In the genomic region with DNA sequence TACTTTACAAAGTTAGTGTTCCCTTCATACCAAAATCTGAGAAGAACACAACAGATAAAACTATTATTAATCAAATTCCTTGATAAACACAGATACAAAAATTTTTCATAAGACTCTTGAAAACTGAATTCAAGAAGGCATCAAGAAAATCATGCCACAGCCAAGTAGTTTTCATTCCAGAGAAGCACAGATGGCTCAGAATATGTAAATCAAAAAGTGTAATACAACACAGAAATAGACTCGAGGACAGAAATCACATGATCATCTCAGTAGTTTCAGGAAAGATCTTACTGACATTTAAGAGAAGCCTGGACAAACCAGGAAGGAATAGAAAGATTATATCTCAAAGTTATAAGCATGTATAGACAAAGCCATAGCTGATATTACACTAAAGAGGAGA, we compare ENCODE assay signal across 25 mouse cellular contexts. TPM values are rescaled to one million over a fixed set of nuclear protein-coding genes. Genes with fewer than 3 reads are reported as not detected.
DNase-seq lines count a peak whose midpoint lies in the region; ATAC-seq and TF ChIP-seq lines count a peak whose summit lies in the region.
"Had no signal": no experiment of that assay in that cellular context is flagged by ENCODE, and none has a peak within 500 bp of the region (broad histone marks: within the 10 kb centered on the region; RNA-seq: fewer than 3 reads in every experiment).

No protein-coding gene starts in this region.

- H3K79me2 ChIP-seq in CH12.LX (replicated peaks; ENCODE audit: control insufficient read depth, extremely low read depth, insufficient read depth, poor library complexity, severe bottlenecking): no peaks in the 10 kb centered on the region

- dilution Hi-C loops in CH12.LX (cut with MboI; ENCODE audit: extremely low pct_ligation_motif_present, extremely low pct_unique_long_range_greater_than_20kb, low sequenced_read_pairs): no loop called here

- DNase-seq in frontal cortex, postnatal 10 days (ENCODE audit: low spot score in 2 of 2): no peak
- peak; percentile 23 for DNase-seq in A20 (ENCODE audit: low read depth, low spot score)
- DNase-seq in CH12.LX (ENCODE audit: extremely low read depth): peak; percentile 33
- DNase-seq in brain, embryonic 14.5 days (ENCODE audit: low read depth): peak; percentile 58
- no peak for DNase-seq in midbrain, embryonic 10.5 days (ENCODE audit: low spot score)
- DNase-seq in gastrocnemius, postnatal 4 days (ENCODE audit: low spot score in 2 of 2): no peak
- DNase-seq in embryo, embryonic 10.5 days (ENCODE audit: low spot score): no peak
- DNase-seq: adrenal gland, adult 8-10 months; adrenal gland, postnatal 14 days; adrenal gland, postnatal 36 days; B cell, adult 2 months; cerebellum, adult 11-12 months; cerebellum, adult 2 months; cerebellum, adult 9-10 months; cerebellum, postnatal 10 days; cerebellum, postnatal 25 days; embryo, embryonic 11 days had no signal

- ATAC-seq in frontal cortex, adult (ENCODE audit: low TSS enrichment): peak; percentile 58
- ATAC-seq: CD4-positive, CD25-positive, alpha-beta regulatory T cell, adult 4 months; forebrain, embryonic 13.5 days; forebrain, embryonic 16.5 days had no signal

- H3K4me1 ChIP-seq in CH12.LX (ENCODE audit: control insufficient read depth in 1 of 2, insufficient read depth in 2 of 2): peaks cover 0 to 11% of the 10 kb centered on the region in 2 experiments; a peak in 2 of 4 replicates
- H3K4me1 ChIP-seq in midbrain, embryonic 10.5 days: no peaks in the 10 kb centered on the region
- H3K4me1 ChIP-seq: embryonic facial prominence, embryonic 13.5 days; embryonic facial prominence, embryonic 15.5 days had no signal

- WGBS in midbrain, embryonic 10.5 days: 86% methylated on average over 1 of the region's 1 CpGs

- in situ Hi-C loops in CH12.LX (cut with MboI; ENCODE audit: low pct_ligation_motif_present, low pct_unique_long_range_greater_than_20kb, low sequenced_read_pairs): no loop called here

- H3K4me3 ChIP-seq in CH12.LX (replicated peaks in 1 of 3; ENCODE audit: low read depth in 2 of 3, low read length in 2 of 3, poor library complexity in 1 of 3): no peak overlapping the region
- no peak overlapping the region for H3K4me3 ChIP-seq in midbrain, embryonic 10.5 days
- H3K4me3 ChIP-seq: embryonic facial prominence, embryonic 13.5 days; embryonic facial prominence, embryonic 15.5 days; erythroblast, embryonic 14.5 days; forebrain, embryonic 10.5 days; forebrain, embryonic 13.5 days had no signal

- H3K36me3 ChIP-seq in CH12.LX (replicated peaks in 1 of 2; ENCODE audit: control insufficient read depth in 1 of 2, insufficient read depth in 1 of 2, low read length in 1 of 2): no peaks in the 10 kb centered on the region
- no peaks in the 10 kb centered on the region for H3K36me3 ChIP-seq in midbrain, embryonic 10.5 days
- H3K36me3 ChIP-seq: embryonic facial prominence, embryonic 13.5 days; embryonic facial prominence, embryonic 15.5 days; forebrain, embryonic 10.5 days had no signal

- no peak for TF ChIP-seq EP300 in CH12.LX (IDR thresholded peaks at IDR 0.05; ENCODE audit: low read length)

- H3K27me3 ChIP-seq in CH12.LX (replicated peaks): no peaks in the 10 kb centered on the region
- H3K27me3 ChIP-seq in midbrain, embryonic 10.5 days (ENCODE audit: low read depth, poor library complexity, severe bottlenecking): no peaks in the 10 kb centered on the region
- H3K27me3 ChIP-seq: embryonic facial prominence, embryonic 13.5 days; embryonic facial prominence, embryonic 15.5 days; forebrain, embryonic 13.5 days had no signal

- no peak overlapping the region for H3K27ac ChIP-seq in CH12.LX (ENCODE audit: insufficient read depth, low read depth)
- no peak overlapping the region for H3K27ac ChIP-seq in midbrain, embryonic 10.5 days (replicated peaks)
- H3K27ac ChIP-seq: embryonic facial prominence, embryonic 13.5 days; embryonic facial prominence, embryonic 15.5 days; forebrain, embryonic 10.5 days; forebrain, embryonic 13.5 days had no signal

- TF ChIP-seq POLR2A in CH12.LX (IDR thresholded peaks at IDR 0.05; ENCODE audit: low read depth, low read length): no peak
- no peak for TF ChIP-seq POLR2A in brain, embryonic 14.5 days (IDR thresholded peaks at IDR 0.05; ENCODE audit: borderline replicate concordance, extremely low read depth, insufficient read depth, insufficient read length, poor library complexity, severe bottlenecking)

- no peak for TF ChIP-seq RAD21 in CH12.LX (IDR thresholded peaks at IDR 0.05; ENCODE audit: low read depth, low read length)

- no peak for TF ChIP-seq CTCF in CH12.LX (conservative IDR thresholded peaks at IDR 0.05 in 1 of 2, IDR thresholded peaks at IDR 0.05 in 1 of 2; ENCODE audit: low read depth in 2 of 2, low read length in 2 of 2)
- TF ChIP-seq CTCF in brain, embryonic 14.5 days (IDR thresholded peaks at IDR 0.05; ENCODE audit: borderline replicate concordance, extremely low read depth, insufficient read depth, insufficient read length): no peak

- no peak overlapping the region for H3K4me2 ChIP-seq in CH12.LX (ENCODE audit: insufficient read depth, low read depth, poor library complexity, severe bottlenecking)
- H3K4me2 ChIP-seq: embryonic facial prominence, embryonic 13.5 days; embryonic facial prominence, embryonic 15.5 days; forebrain, embryonic 13.5 days had no signal

- peaks cover 12% of the 10 kb centered on the region for H3K9me3 ChIP-seq in CH12.LX (replicated peaks; ENCODE audit: low read length)
- no peaks in the 10 kb centered on the region for H3K9me3 ChIP-seq in midbrain, embryonic 10.5 days (replicated peaks)
- H3K9me3 ChIP-seq: embryonic facial prominence, embryonic 13.5 days; embryonic facial prominence, embryonic 15.5 days; forebrain, embryonic 10.5 days; forebrain, embryonic 13.5 days had no signal

- H3K9ac ChIP-seq in CH12.LX (ENCODE audit: insufficient read depth, low read depth): no peak overlapping the region
- H3K9ac ChIP-seq: embryonic facial prominence, embryonic 13.5 days; embryonic facial prominence, embryonic 15.5 days; forebrain, embryonic 13.5 days had no signal

TF ChIP-seq in CH12.LX, 34 proteins besides CTCF, POLR2A, EP300 and RAD21:
- TF ChIP-seq NELFE (IDR thresholded peaks at IDR 0.05; ENCODE audit: low read depth, low read length) (no peak), MAX (IDR thresholded peaks at IDR 0.05; ENCODE audit: low read length) (no peak), MYC (IDR thresholded peaks at IDR 0.05; ENCODE audit: low read depth, low read length) (no peak)

RNA-seq across cellular contexts. Expression of a gene that starts 32.6 kb away (rescaled TPM):
- total RNA-seq in CH12.LX (2012; rRNA removed) (7.5 and 8.5 TPM in 2 replicates), CH12.LX (2014; rRNA removed) (25.8 and 29.1 TPM in 2 replicates)
- 33.4 and 37.8 TPM in 2 replicates for polyA plus RNA-seq in CH12.LX (2012; ENCODE audit: insufficient read length, low read depth)
- 27.7 and 28.9 TPM in 2 replicates for polyA plus RNA-seq in brain, embryonic 14.5 days (2012; rRNA removed)
- 41.7 and 47.7 TPM in 2 replicates for polyA plus RNA-seq in midbrain, embryonic 10.5 days (2016; fragmentation: Nextera tagmentation; extraction: Ambion mirVana)
- 100 to 1,000 TPM; 109 to 112 TPM for total RNA-seq in gastrocnemius, postnatal 4 days (2021)

Comparison
In these comparisons a context has a peak if more than half of its experiments do, and no peak if none do; other contexts are left out.
1. DNase-seq: peak in A20 (single experiment), CH12.LX (single experiment) and brain, embryonic 14.5 days (single experiment); none in frontal cortex, postnatal 10 days (0 of 2), midbrain, embryonic 10.5 days (single experiment), gastrocnemius, postnatal 4 days (0 of 2) and embryo, embryonic 10.5 days (single experiment).